Mouse (Mus musculus) heart, postnatal 14 days (tissue): ENCODE data around the gene H2al1j. TPM values are rescaled to one million over a fixed set of nuclear protein-coding genes. Genes with fewer than 3 reads are reported as not detected.

Experiments
- total RNA-seq, 2 experiments: library from RNA; stranded (reverse); gene quantifications; 2 replicates each; pipeline ENCODE4 v1.2.3; 2021

The H2al1j gene
- total RNA-seq, 2 experiments from 2014 or later = not detected

Other genes with a start within 250 kb of the H2al1j start
- gene H2al1a, start 28.6 kb upstream of the H2al1j start, total RNA-seq = not detected
- gene H2al1b, start 25.4 kb upstream of the H2al1j start, total RNA-seq = not detected
- gene H2al1c, start 22.2 kb upstream of the H2al1j start, total RNA-seq = not detected
- gene H2al1d, start 19.0 kb upstream of the H2al1j start, total RNA-seq = not detected
- gene H2al1e, start 15.9 kb upstream of the H2al1j start, total RNA-seq = not detected
- not detected for gene H2al1f, start 12.7 kb upstream of the H2al1j start, total RNA-seq
- not detected for gene H2al1g, start 9.6 kb upstream of the H2al1j start, total RNA-seq
- not detected for gene H2al1h, start 6.3 kb upstream of the H2al1j start, total RNA-seq
- not detected for gene H2al1i, start 3.2 kb upstream of the H2al1j start, total RNA-seq